7 mouse cellular contexts compared by ENCODE assay signal in genomic region chr7:70067828-70068719, GRCm38 (mm10).
A peak's percentile ranks its signal among the peaks of the same experiment; 100 is the strongest.
DNase-seq lines count a peak whose midpoint lies in the region; ATAC-seq and TF ChIP-seq lines count a peak whose summit lies in the region.

No protein-coding gene starts in this region.

- intact Hi-C loops in gastrocnemius, adult 2 months (cut with DNase I) = no loop called here

- DNase-seq in limb, embryonic 11.5 days (ENCODE audit: low spot score) = peak; percentile 29
- no peak for DNase-seq in limb, embryonic 10.5 days (ENCODE audit: low spot score)
- DNase-seq in retina, embryonic 14.5 days (ENCODE audit: low spot score) = peak; percentile 47
- DNase-seq in gastrocnemius, adult 2 months = no peak
- DNase-seq in urinary bladder, postnatal 4 days (ENCODE audit: low spot score in 2 of 2) = no peak

- no peaks in the 10 kb centered on the region for H3K36me3 ChIP-seq in limb, embryonic 11.5 days (ENCODE audit: control insufficient read depth, insufficient read depth, low read length)
- no peaks in the 10 kb centered on the region for H3K36me3 ChIP-seq in limb, embryonic 10.5 days
- no peaks in the 10 kb centered on the region for H3K36me3 ChIP-seq in embryonic facial prominence, embryonic 15.5 days
- no peaks in the 10 kb centered on the region for H3K36me3 ChIP-seq in hindbrain, embryonic 16.5 days (ENCODE audit: control insufficient read depth, insufficient read depth, low read length)

- no peak for ATAC-seq in limb, embryonic 11.5 days (ENCODE audit: insufficient number of reproducible peaks, low FRiP score, low TSS enrichment, low read depth)
- no peak for ATAC-seq in embryonic facial prominence, embryonic 15.5 days (ENCODE audit: insufficient number of reproducible peaks, low FRiP score, low TSS enrichment, low read depth)
- peak; percentile 71 for ATAC-seq in hindbrain, embryonic 16.5 days

- no peak overlapping the region for H3K9ac ChIP-seq in limb, embryonic 11.5 days (ENCODE audit: low read length)
- H3K9ac ChIP-seq in embryonic facial prominence, embryonic 15.5 days = no peak overlapping the region
- H3K9ac ChIP-seq in hindbrain, embryonic 16.5 days (ENCODE audit: low read depth, low read length) = peak overlapping the region; percentile 43

- no peak overlapping the region for H3K4me3 ChIP-seq in limb, embryonic 11.5 days (ENCODE audit: low read depth, low read length)
- H3K4me3 ChIP-seq in limb, embryonic 10.5 days = no peak overlapping the region
- H3K4me3 ChIP-seq in embryonic facial prominence, embryonic 15.5 days (replicated peaks) = no peak overlapping the region; the same call in 1 of the 2 replicates
- no peak overlapping the region for H3K4me3 ChIP-seq in hindbrain, embryonic 16.5 days (ENCODE audit: low read length)
- no peak overlapping the region for H3K4me3 ChIP-seq in gastrocnemius, adult 2 months

- 43% methylated on average over 18 of the region's 18 CpGs for WGBS in limb, embryonic 11.5 days
- 40% methylated on average over 18 of the region's 18 CpGs for WGBS in limb, embryonic 10.5 days
- WGBS in embryonic facial prominence, embryonic 15.5 days = 15% methylated on average over 18 of the region's 18 CpGs
- 12% methylated on average over 18 of the region's 18 CpGs for WGBS in hindbrain, embryonic 16.5 days

- H3K4me1 ChIP-seq in limb, embryonic 11.5 days (ENCODE audit: control insufficient read depth, insufficient read depth, low read length) = peaks cover 6% of the 10 kb centered on the region; the same call in 1 of the 2 replicates
- peaks cover 18% of the 10 kb centered on the region for H3K4me1 ChIP-seq in limb, embryonic 10.5 days
- H3K4me1 ChIP-seq in embryonic facial prominence, embryonic 15.5 days = 0 out of 2 replicates have a peak, but pooled peaks cover 8% of the 10 kb centered on the region
- H3K4me1 ChIP-seq in hindbrain, embryonic 16.5 days (ENCODE audit: control insufficient read depth, insufficient read depth, low read depth, low read length) = peaks cover 15% of the 10 kb centered on the region

- no peak overlapping the region for H3K4me2 ChIP-seq in limb, embryonic 11.5 days (ENCODE audit: low read depth, severe bottlenecking)
- peak overlapping the region; percentile 38 for H3K4me2 ChIP-seq in embryonic facial prominence, embryonic 15.5 days (replicated peaks)
- H3K4me2 ChIP-seq in hindbrain, embryonic 16.5 days (ENCODE audit: low read length) = peak overlapping the region; percentile 39

- no peak overlapping the region for H3K27ac ChIP-seq in limb, embryonic 11.5 days (replicated peaks; ENCODE audit: low read depth, low read length)
- no peak overlapping the region for H3K27ac ChIP-seq in limb, embryonic 10.5 days
- no peak overlapping the region for H3K27ac ChIP-seq in embryonic facial prominence, embryonic 15.5 days (replicated peaks)
- peak overlapping the region; percentile 66 for H3K27ac ChIP-seq in hindbrain, embryonic 16.5 days (ENCODE audit: low read depth, low read length)
- no peak overlapping the region for H3K27ac ChIP-seq in gastrocnemius, adult 2 months

- no peaks in the 10 kb centered on the region for H3K27me3 ChIP-seq in limb, embryonic 11.5 days (ENCODE audit: control insufficient read depth, insufficient read depth, low read length)
- H3K27me3 ChIP-seq in limb, embryonic 10.5 days (ENCODE audit: low read depth, poor library complexity, severe bottlenecking) = peaks cover 13% of the 10 kb centered on the region
- H3K27me3 ChIP-seq in embryonic facial prominence, embryonic 15.5 days = no peaks in the 10 kb centered on the region
- H3K27me3 ChIP-seq in hindbrain, embryonic 16.5 days (replicated peaks; ENCODE audit: control insufficient read depth, insufficient read depth, low read length) = no peaks in the 10 kb centered on the region

- TF ChIP-seq CTCF in gastrocnemius, adult 2 months (IDR thresholded peaks at IDR 0.05) = no peak

- no peaks in the 10 kb centered on the region for H3K9me3 ChIP-seq in limb, embryonic 11.5 days (ENCODE audit: control insufficient read depth, low read length)
- no peaks in the 10 kb centered on the region for H3K9me3 ChIP-seq in limb, embryonic 10.5 days (replicated peaks)
- H3K9me3 ChIP-seq in embryonic facial prominence, embryonic 15.5 days (replicated peaks) = no peaks in the 10 kb centered on the region
- no peaks in the 10 kb centered on the region for H3K9me3 ChIP-seq in hindbrain, embryonic 16.5 days (ENCODE audit: control insufficient read depth, low read length)

Comparison
In these comparisons a context has a peak if more than half of its experiments do, and no peak if none do; other contexts are left out.
1. DNase-seq: peak in limb, embryonic 11.5 days (single experiment) and retina, embryonic 14.5 days (single experiment); none in limb, embryonic 10.5 days (single experiment), gastrocnemius, adult 2 months (single experiment) and urinary bladder, postnatal 4 days (0 of 2).